Mouse (Mus musculus) embryonic facial prominence, embryonic 10.5 days (tissue): ENCODE measurements around the gene Prcp. TPM values are rescaled to one million over a fixed set of nuclear protein-coding genes. Genes with fewer than 3 reads are reported as not detected.
"Not testable (repeated sequence)": the region's sequence is repeated elsewhere in the genome, so short reads cannot be mapped to it uniquely, and the experiment has no call there.

Source experiments
- DNase-seq: peaks from one replicate; pipeline ENCODE4 v3.0.0-alpha.2; 2017; ENCODE audit warnings: low spot score
- H3K27ac ChIP-seq: fragments of 300-500 bp; sonication (generic); replicated peaks from 2 replicates; pipeline ENCODE4 v1.5.1; 2016; ENCODE audit warnings: mild to moderate bottlenecking
- H3K27me3 ChIP-seq: fragments of 300-500 bp; sonication (generic); replicated peaks from 2 replicates; pipeline ENCODE4 v1.6.1; 2016; ENCODE audit warnings: low read depth, mild to moderate bottlenecking; ENCODE audit not compliant: poor library complexity, severe bottlenecking
- H3K36me3 ChIP-seq: fragments of 300-500 bp; sonication (generic); replicated peaks from 2 replicates; pipeline ENCODE4 v1.6.1; 2016; ENCODE audit warnings: mild to moderate bottlenecking, moderate library complexity
- H3K4me1 ChIP-seq: fragments of 300-500 bp; sonication (generic); 2 replicates; pipeline ENCODE4 v1.6.1; 2016
- H3K4me3 ChIP-seq: fragments of 300-500 bp; sonication (generic); 2 replicates; pipeline ENCODE4 v1.5.1; 2016; ENCODE audit warnings: mild to moderate bottlenecking, moderate library complexity
- H3K9me3 ChIP-seq: fragments of 300-500 bp; sonication (generic); 2 replicates; pipeline ENCODE4 v1.6.1; 2016; ENCODE audit warnings: mild to moderate bottlenecking
- WGBS: fragments of 180-500 bp; shearing (Covaris S2); methylation state at CpG from one replicate; pipeline ENCODE4 v1.1.7; 2016; 5-methylcytosine and 5-hydroxymethylcytosine counted together
- polyA plus RNA-seq: library from polyadenylated mRNA; unstranded; fragments of >200 nt; fragmentation: Nextera tagmentation; extraction: Ambion mirVana; gene quantifications from 2 replicates; pipeline ENCODE4 v1.2.1, GENCODE M21; 2016

Prcp gene
- polyA plus RNA-seq, 1 experiment from 2014 or later, result 20.3 TPM

GRCm38 (mm10) chr7:92897021-92897420 lies 22.8 kb downstream of the Prcp start:
- Histone ChIP-seq H3K36me3 (no peaks in the 10 kb centered on the region; the same call in 1 of the 2 replicates), H3K27me3 (no peaks in the 10 kb centered on the region), H3K27ac (no peak overlapping the region), H3K4me1 (no peaks in the 10 kb centered on the region), H3K4me3 (no peak overlapping the region), H3K9me3 (no peaks in the 10 kb centered on the region)
- peak; percentile 17 for DNase-seq
- 61% methylated on average over 2 of the region's 2 CpGs for WGBS

GRCm38 (mm10) chr7:92903360-92904038 lies 29.2 kb downstream of the Prcp start:
- no peaks in the 10 kb centered on the region for H3K9me3 ChIP-seq
- no peak overlapping the region for H3K27ac ChIP-seq
- WGBS, result 54% methylated on average over 7 of the region's 7 CpGs
- DNase-seq, result peak; percentile 79
- H3K36me3 ChIP-seq, result no peaks in the 10 kb centered on the region
- H3K4me3 ChIP-seq, result no peak overlapping the region
- H3K27me3 ChIP-seq, result no peaks in the 10 kb centered on the region
- peaks cover 7% of the 10 kb centered on the region for H3K4me1 ChIP-seq

- H3K4me1 ChIP-seq, H3K27me3 ChIP-seq, DNase-seq, H3K9me3 ChIP-seq, H3K27ac ChIP-seq, H3K4me3 ChIP-seq, H3K36me3 ChIP-seq: not testable (repeated sequence)
- 39% methylated on average over 7 of the region's 7 CpGs for WGBS
Measured at GRCm38 (mm10) chr7:92904285-92904684, 30.0 kb downstream of the Prcp start.

- no peaks in the 10 kb centered on the region for H3K9me3 ChIP-seq
- peaks cover 9% of the 10 kb centered on the region for H3K36me3 ChIP-seq
- DNase-seq, result no peak
- no peak overlapping the region for H3K27ac ChIP-seq
- H3K4me1 ChIP-seq, result no peaks in the 10 kb centered on the region
- H3K4me3 ChIP-seq, result no peak overlapping the region
- 84% methylated on average over 6 of the region's 6 CpGs for WGBS
- no peaks in the 10 kb centered on the region for H3K27me3 ChIP-seq
Measured at GRCm38 (mm10) chr7:92920172-92920856, 46.0 kb downstream of the Prcp start.

- H3K4me3 ChIP-seq, result no peak overlapping the region
- DNase-seq, result no peak
- WGBS, result 76% methylated on average over 2 of the region's 2 CpGs
- H3K27ac ChIP-seq, result no peak overlapping the region
- H3K27me3 ChIP-seq, result no peaks in the 10 kb centered on the region
- H3K9me3 ChIP-seq, result no peaks in the 10 kb centered on the region
- no peaks in the 10 kb centered on the region for H3K4me1 ChIP-seq
- peaks cover 9% of the 10 kb centered on the region for H3K36me3 ChIP-seq
Measured at GRCm38 (mm10) chr7:92920857-92921172, 46.5 kb downstream of the Prcp start.

- WGBS, result 90% methylated on average over 8 of the region's 8 CpGs
Measured at GRCm38 (mm10) chr7:92932792-92933191, 58.5 kb downstream of the Prcp start.

GRCm38 (mm10) chr7:92933308-92933948 lies 59.2 kb downstream of the Prcp start:
- not testable (repeated sequence) for H3K36me3 ChIP-seq, H3K27ac ChIP-seq, H3K4me3 ChIP-seq, H3K27me3 ChIP-seq, DNase-seq, H3K4me1 ChIP-seq, H3K9me3 ChIP-seq
- WGBS, result 69% methylated on average over 4 of the region's 4 CpGs

More at GRCm38 (mm10) chr7:92932792-92933191, 58.5 kb downstream of the Prcp start:
- no peak for DNase-seq
- H3K36me3 ChIP-seq, result 0 out of 2 replicates have a peak, but pooled peaks cover 6% of the 10 kb centered on the region
- no peaks in the 10 kb centered on the region for H3K27me3 ChIP-seq
- H3K27ac ChIP-seq, result no peak overlapping the region
- no peaks in the 10 kb centered on the region for H3K4me1 ChIP-seq
- H3K9me3 ChIP-seq, result no peaks in the 10 kb centered on the region
- H3K4me3 ChIP-seq, result no peak overlapping the region

- 53% methylated on average over 5 of the region's 5 CpGs for WGBS
- Histone ChIP-seq H3K9me3 (no peaks in the 10 kb centered on the region), H3K4me1 (peaks cover 16% of the 10 kb centered on the region), H3K27ac (no peak overlapping the region), H3K4me3 (no peak overlapping the region), H3K27me3 (no peaks in the 10 kb centered on the region), H3K36me3 (no peaks in the 10 kb centered on the region)
- DNase-seq, result no peak
Measured at GRCm38 (mm10) chr7:92936747-92937146, 62.5 kb downstream of the Prcp start.

GRCm38 (mm10) chr7:92937955-92938354 lies 63.7 kb downstream of the Prcp start:
- H3K27ac ChIP-seq, result no peak overlapping the region
- peak; percentile 18 for DNase-seq
- H3K4me1 ChIP-seq, result peaks cover 16% of the 10 kb centered on the region
- H3K36me3 ChIP-seq, result no peaks in the 10 kb centered on the region
- H3K4me3 ChIP-seq, result no peak overlapping the region
- no peaks in the 10 kb centered on the region for H3K27me3 ChIP-seq
- H3K9me3 ChIP-seq, result no peaks in the 10 kb centered on the region
- WGBS, result 23% methylated on average over 6 of the region's 6 CpGs

GRCm38 (mm10) chr7:92939776-92940175 lies 65.5 kb downstream of the Prcp start:
- 51% methylated on average over 5 of the region's 5 CpGs for WGBS
- H3K27ac ChIP-seq, result no peak overlapping the region
- H3K27me3 ChIP-seq, result no peaks in the 10 kb centered on the region
- no peaks in the 10 kb centered on the region for H3K36me3 ChIP-seq
- H3K9me3 ChIP-seq, result no peaks in the 10 kb centered on the region
- H3K4me3 ChIP-seq, result no peak overlapping the region
- H3K4me1 ChIP-seq, result peaks cover 16% of the 10 kb centered on the region
- DNase-seq, result peak; percentile 26

- no peak for DNase-seq
- 80% methylated on average over 3 of the region's 3 CpGs for WGBS
- H3K27ac ChIP-seq, result no peak overlapping the region
- H3K36me3 ChIP-seq, result no peaks in the 10 kb centered on the region
- H3K27me3 ChIP-seq, result no peaks in the 10 kb centered on the region
- no peak overlapping the region for H3K4me3 ChIP-seq
- no peaks in the 10 kb centered on the region for H3K9me3 ChIP-seq
- H3K4me1 ChIP-seq, result no peaks in the 10 kb centered on the region; the same call in 1 of the 2 replicates
Measured at GRCm38 (mm10) chr7:92950775-92951174, 76.5 kb downstream of the Prcp start.

- WGBS, result 80% methylated on average over 2 of the region's 2 CpGs
- no peaks in the 10 kb centered on the region; the same call in 1 of the 2 replicates for H3K4me1 ChIP-seq
- no peak overlapping the region for H3K27ac ChIP-seq
- no peak overlapping the region for H3K4me3 ChIP-seq
- no peaks in the 10 kb centered on the region for H3K27me3 ChIP-seq
- no peaks in the 10 kb centered on the region for H3K9me3 ChIP-seq
- no peak for DNase-seq
- no peaks in the 10 kb centered on the region for H3K36me3 ChIP-seq
Measured at GRCm38 (mm10) chr7:92952210-92952609, 77.9 kb downstream of the Prcp start.

GRCm38 (mm10) chr7:92959758-92960157 lies 85.5 kb downstream of the Prcp start:
- Histone ChIP-seq H3K4me1 (no peaks in the 10 kb centered on the region), H3K27me3 (no peaks in the 10 kb centered on the region), H3K36me3 (no peaks in the 10 kb centered on the region), H3K4me3 (no peak overlapping the region), H3K9me3 (no peaks in the 10 kb centered on the region), H3K27ac (no peak overlapping the region)
- DNase-seq, result no peak
- 73% methylated on average over 3 of the region's 3 CpGs for WGBS
